Mouse (Mus musculus): ENCODE results near the gene Dph3.

DNA sequence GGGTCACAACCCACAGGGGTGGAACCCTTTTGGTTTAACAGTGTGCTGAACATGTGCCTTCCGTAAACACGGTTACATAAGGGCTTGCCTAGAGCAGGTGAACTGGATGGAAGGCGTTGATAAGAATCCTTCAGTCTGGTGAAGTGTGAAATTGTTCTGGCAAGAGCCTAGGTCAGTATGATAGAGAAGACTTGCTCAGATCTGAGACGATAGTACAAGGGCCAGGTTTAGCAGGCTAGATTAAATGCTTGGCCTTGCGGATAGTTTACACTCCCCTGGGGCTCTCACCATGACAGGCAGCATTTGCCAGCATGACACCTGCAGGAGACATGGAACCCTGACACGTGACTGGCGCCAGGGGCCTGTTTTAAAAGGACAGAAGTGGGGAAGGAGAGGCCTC lies 20.1 kb upstream of the Dph3 start:
- no peak for TF ChIP-seq GATA1 (IDR thresholded peaks at IDR 0.05; ENCODE audit: low read length)
- no peak for TF ChIP-seq TAL1 (IDR thresholded peaks at IDR 0.05; ENCODE audit: low read length)
